Mouse (Mus musculus) ES-CJ7 (cell line): ENCODE data around the gene Tsen54.
A peak's percentile ranks its signal among the peaks of the same experiment; 100 is the strongest.

ENCODE experiments used
- DNase-seq: peaks from one replicate; pipeline ENCODE4 v3.0.0; 2011; ENCODE audit warnings: low read depth, low spot score

The Tsen54 gene

DNA sequence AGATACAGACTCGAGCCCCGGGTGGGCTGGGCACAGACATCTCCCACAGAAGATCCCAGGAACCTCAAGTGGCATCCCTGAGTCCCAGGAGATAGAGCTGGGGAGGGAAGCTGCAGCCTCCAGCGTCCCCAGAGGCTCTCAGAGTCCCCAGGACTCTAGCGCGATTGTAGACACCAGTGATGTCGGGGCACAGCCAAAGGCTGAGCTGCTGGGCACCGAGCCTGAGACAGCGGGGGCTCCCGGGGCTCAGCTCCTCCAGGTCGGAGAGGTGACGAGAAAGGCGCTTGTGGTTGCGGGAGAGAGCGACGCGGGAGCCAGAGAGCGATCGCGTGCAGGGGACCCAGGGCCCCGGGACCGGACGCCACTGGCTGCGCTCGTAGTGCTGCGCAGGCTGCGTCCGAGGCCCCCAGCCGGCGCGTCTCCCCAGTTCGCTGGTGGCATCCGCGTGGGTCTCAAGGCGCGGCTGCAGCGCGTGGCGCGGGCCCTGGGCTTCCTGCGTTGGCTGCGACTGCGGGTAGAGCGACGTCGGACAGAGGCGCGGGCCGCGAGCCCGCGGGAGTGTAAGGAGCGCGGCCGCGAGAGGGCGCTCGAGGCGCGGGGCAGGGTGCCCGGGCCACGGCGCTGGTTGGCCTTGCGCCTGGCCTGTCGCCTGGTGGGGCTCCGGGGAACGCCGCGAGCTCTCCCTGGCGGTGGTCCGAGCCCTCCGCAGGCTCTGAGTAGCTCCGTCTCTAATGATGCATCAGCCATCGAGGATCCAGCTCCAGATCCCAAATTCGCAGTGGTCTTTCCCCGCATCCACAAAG, 44.8 kb downstream of the Tsen54 start:
- DNase-seq, result peak; percentile 89

DNA sequence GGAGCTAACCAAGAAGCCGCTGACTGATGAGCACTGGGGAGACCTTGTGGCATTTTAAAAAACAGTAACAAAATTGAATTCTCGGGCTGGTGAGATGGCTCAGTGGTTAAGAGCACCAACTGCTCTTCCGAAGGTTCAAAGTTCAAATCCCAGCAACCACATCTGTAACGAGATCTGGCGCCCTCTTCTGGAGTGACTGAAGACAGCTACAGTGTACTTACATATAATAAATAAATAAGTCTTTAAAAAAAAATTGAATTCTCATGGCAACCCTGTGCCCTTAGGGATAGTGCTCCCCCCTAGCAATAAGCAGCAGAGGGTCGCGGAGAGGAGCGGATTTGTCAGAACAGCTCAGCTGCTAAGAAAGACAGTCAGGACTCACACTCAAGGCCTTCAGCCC, 49.4 kb downstream of the Tsen54 start:
- DNase-seq, result no peak

DNA sequence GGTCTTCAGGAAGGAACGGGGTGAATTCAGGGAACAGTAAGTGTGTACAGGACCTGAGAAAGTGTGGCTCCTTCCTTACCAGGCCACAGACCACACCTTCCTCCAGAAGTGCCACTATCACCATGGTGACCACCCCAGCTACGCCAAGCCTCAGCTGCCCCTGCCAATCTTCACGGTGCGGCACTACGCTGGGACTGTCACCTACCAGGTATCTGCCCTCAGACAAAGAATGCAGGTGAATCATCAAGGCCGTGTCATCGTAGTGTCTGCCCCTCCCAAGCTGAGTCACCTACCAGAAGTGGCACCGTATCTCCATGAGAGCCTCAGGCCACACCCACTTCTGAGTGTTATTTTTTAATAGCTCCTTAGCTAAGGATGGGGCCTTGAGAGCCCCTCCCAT, 54.9 kb downstream of the Tsen54 start:
- DNase-seq, result no peak

DNA sequence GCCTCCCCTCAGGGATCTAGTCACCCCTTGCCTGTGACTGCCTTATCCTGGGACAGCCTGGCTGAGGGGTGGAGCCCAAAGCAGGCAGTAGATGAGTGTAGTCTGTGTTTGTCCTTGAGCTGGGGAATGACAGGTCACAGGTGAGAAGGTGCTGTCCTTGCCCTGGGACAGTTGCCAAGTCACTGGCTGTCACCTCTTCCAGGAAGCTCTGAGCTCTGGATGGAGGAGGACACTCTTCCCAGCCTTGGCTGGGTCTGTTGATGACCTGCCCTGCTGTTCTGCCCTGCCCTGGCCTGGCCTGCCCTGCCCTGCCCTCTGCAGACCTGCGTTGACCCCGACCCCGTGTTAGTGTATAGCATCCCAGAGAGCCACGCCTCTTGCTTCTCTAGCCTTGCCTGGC, 57.9 kb downstream of the Tsen54 start:
- DNase-seq, result no peak
